Mouse (Mus musculus): ENCODE measurements around the gene Gtpbp1.
A peak's percentile ranks its signal among the peaks of the same experiment; 100 is the strongest.

GRCm38 (mm10) chr15:79740739-79741138 is 50.1 kb downstream of the Gtpbp1 start:
- TF ChIP-seq CTCF (IDR thresholded peaks at IDR 0.05; ENCODE audit: low read depth) (peak; percentile 10; the same call in 1 of the 2 replicates), EP300 (optimal IDR thresholded peaks at IDR 0.05) (no peak)
